Mouse (Mus musculus): ENCODE measurements around the gene Haus2. TPM values are rescaled to one million over a fixed set of nuclear protein-coding genes. Genes with fewer than 3 reads are reported as not detected.
"Not testable (repeated sequence)": the region's sequence is repeated elsewhere in the genome, so short reads cannot be mapped to it uniquely, and the experiment has no call there.

The Haus2 gene
- polyA plus RNA-seq, 2 experiments: 7.4 to 11.4 TPM

- DNase-seq (ENCODE audit: low read depth in 3 of 3, low spot score in 3 of 3) (no peak), ATAC-seq (ENCODE audit: insufficient read depth) (no peak)
- no peaks in the 10 kb centered on the region for H3K27me3 ChIP-seq (ENCODE audit: control insufficient read depth, insufficient read depth, low read length)
- H3K36me3 ChIP-seq (replicated peaks; ENCODE audit: control insufficient read depth, insufficient read depth, low read depth): peaks cover 6% of the 10 kb centered on the region; the same call in 1 of the 2 replicates
- no peak overlapping the region for H3K4me3 ChIP-seq (ENCODE audit: insufficient read depth in 1 of 2, low read depth in 2 of 2, low read length in 2 of 2)
- H3K9me3 ChIP-seq (ENCODE audit: control insufficient read depth, low read length): no peaks in the 10 kb centered on the region
- no peak overlapping the region for H3K4me2 ChIP-seq (ENCODE audit: low read depth)
- WGBS (ENCODE audit: insufficient replicate concordance): 89% methylated on average over 3 of the region's 3 CpGs
- H3K4me1 ChIP-seq (replicated peaks; ENCODE audit: control insufficient read depth in 2 of 2, insufficient read depth in 2 of 2, low read length in 1 of 2): peaks cover 13 to 27% of the 10 kb centered on the region in 2 experiments
- TF ChIP-seq CTCF (IDR thresholded peaks at IDR 0.05; ENCODE audit: low read depth): no peak
- TF ChIP-seq EP300 (IDR thresholded peaks at IDR 0.05; ENCODE audit: low read depth): no peak
- H3K9ac ChIP-seq (replicated peaks): no peak overlapping the region
- no peak overlapping the region for H3K27ac ChIP-seq
These were observed 38.1 kb upstream of the Haus2 start for GRCm38 (mm10) chr2:120571081-120571480.

- H3K4me3 ChIP-seq (ENCODE audit: insufficient read depth in 1 of 2, low read depth in 2 of 2, low read length in 2 of 2); H3K27me3 ChIP-seq (ENCODE audit: control insufficient read depth, insufficient read depth, low read length); H3K36me3 ChIP-seq (replicated peaks; ENCODE audit: control insufficient read depth, insufficient read depth, low read depth); ATAC-seq (ENCODE audit: insufficient read depth); DNase-seq (ENCODE audit: low read depth in 3 of 3, low spot score in 3 of 3); H3K9me3 ChIP-seq (ENCODE audit: control insufficient read depth, low read length); H3K9ac ChIP-seq (replicated peaks); H3K27ac ChIP-seq; H3K4me2 ChIP-seq (ENCODE audit: low read depth): not testable (repeated sequence)
- 89% methylated on average over 3 of the region's 3 CpGs for WGBS (ENCODE audit: insufficient replicate concordance)
- peaks cover 16 to 26% of the 10 kb centered on the region in 2 experiments for H3K4me1 ChIP-seq (replicated peaks; ENCODE audit: control insufficient read depth in 2 of 2, insufficient read depth in 2 of 2, low read length in 1 of 2)
These were observed 37.0 kb upstream of the Haus2 start for GRCm38 (mm10) chr2:120572161-120572560.

- no peak for ATAC-seq (ENCODE audit: insufficient read depth)
- Histone ChIP-seq H3K9ac (replicated peaks) (no peak overlapping the region), H3K36me3 (replicated peaks; ENCODE audit: control insufficient read depth, insufficient read depth, low read depth) (peaks cover 6% of the 10 kb centered on the region; the same call in 1 of the 2 replicates), H3K27me3 (ENCODE audit: control insufficient read depth, insufficient read depth, low read length) (no peaks in the 10 kb centered on the region), H3K4me1 (replicated peaks; ENCODE audit: control insufficient read depth in 2 of 2, insufficient read depth in 2 of 2, low read length in 1 of 2) (peaks cover 23 to 31% of the 10 kb centered on the region in 2 experiments), H3K4me3 (ENCODE audit: insufficient read depth in 1 of 2, low read depth in 2 of 2, low read length in 2 of 2) (no peak overlapping the region), H3K4me2 (ENCODE audit: low read depth) (0 out of 2 replicates have a peak overlapping the region, but pooled peaks have one; percentile 11), H3K27ac (no peak overlapping the region), H3K9me3 (ENCODE audit: control insufficient read depth, low read length) (no peaks in the 10 kb centered on the region)
- no peak for DNase-seq (ENCODE audit: low read depth in 3 of 3, low spot score in 3 of 3)
- no peak for TF ChIP-seq CTCF (IDR thresholded peaks at IDR 0.05; ENCODE audit: low read depth)
- no peak for TF ChIP-seq EP300 (IDR thresholded peaks at IDR 0.05; ENCODE audit: low read depth)
- 62% methylated on average over 3 of the region's 3 CpGs for WGBS (ENCODE audit: insufficient replicate concordance)
These were observed 34.1 kb upstream of the Haus2 start for GRCm38 (mm10) chr2:120575121-120575520.

- peak; percentile 68; the same call in 1 of the 2 replicates for ATAC-seq (ENCODE audit: insufficient read depth)
- Histone ChIP-seq H3K4me2 (ENCODE audit: low read depth) (peak overlapping the region; percentile 26), H3K9ac (replicated peaks) (0 out of 2 replicates have a peak overlapping the region, but pooled peaks have one; percentile 13)
These were observed 33.2 kb upstream of the Haus2 start for GRCm38 (mm10) chr2:120575978-120576377.

GRCm38 (mm10) chr2:120577799-120578198 lies 31.4 kb upstream of the Haus2 start:
- WGBS (ENCODE audit: insufficient replicate concordance): 59% methylated on average over 4 of the region's 4 CpGs
- Histone ChIP-seq H3K4me1 (replicated peaks; ENCODE audit: control insufficient read depth in 2 of 2, insufficient read depth in 2 of 2, low read length in 1 of 2) (peaks cover 19 to 26% of the 10 kb centered on the region in 2 experiments), H3K9ac (replicated peaks) (no peak overlapping the region), H3K27me3 (ENCODE audit: control insufficient read depth, insufficient read depth, low read length) (no peaks in the 10 kb centered on the region), H3K27ac (no peak overlapping the region), H3K9me3 (ENCODE audit: control insufficient read depth, low read length) (no peaks in the 10 kb centered on the region), H3K4me2 (ENCODE audit: low read depth) (no peak overlapping the region), H3K36me3 (replicated peaks; ENCODE audit: control insufficient read depth, insufficient read depth, low read depth) (no peaks in the 10 kb centered on the region), H3K4me3 (ENCODE audit: insufficient read depth in 1 of 2, low read depth in 2 of 2, low read length in 2 of 2) (no peak overlapping the region)
- ATAC-seq (ENCODE audit: insufficient read depth) (no peak), DNase-seq (ENCODE audit: low read depth in 3 of 3, low spot score in 3 of 3) (no peak)
- no peak for TF ChIP-seq EP300 (IDR thresholded peaks at IDR 0.05; ENCODE audit: low read depth)
- TF ChIP-seq CTCF (IDR thresholded peaks at IDR 0.05; ENCODE audit: low read depth): no peak

More at GRCm38 (mm10) chr2:120575978-120576377, 33.2 kb upstream of the Haus2 start:
- H3K9me3 ChIP-seq (ENCODE audit: control insufficient read depth, low read length): no peaks in the 10 kb centered on the region
- H3K27ac ChIP-seq: no peak overlapping the region; the same call in none of the 2 replicates
- no peak for DNase-seq (ENCODE audit: low read depth in 3 of 3, low spot score in 3 of 3)
- peaks cover 6% of the 10 kb centered on the region; the same call in 1 of the 2 replicates for H3K36me3 ChIP-seq (replicated peaks; ENCODE audit: control insufficient read depth, insufficient read depth, low read depth)
- TF ChIP-seq CTCF (IDR thresholded peaks at IDR 0.05; ENCODE audit: low read depth) (no peak), EP300 (IDR thresholded peaks at IDR 0.05; ENCODE audit: low read depth) (peak; percentile 32; the same call in 1 of the 2 replicates)
- H3K27me3 ChIP-seq (ENCODE audit: control insufficient read depth, insufficient read depth, low read length): no peaks in the 10 kb centered on the region
- no peak overlapping the region for H3K4me3 ChIP-seq (ENCODE audit: insufficient read depth in 1 of 2, low read depth in 2 of 2, low read length in 2 of 2)
- WGBS (ENCODE audit: insufficient replicate concordance): 18% methylated on average over 2 of the region's 2 CpGs
- peaks cover 23 to 31% of the 10 kb centered on the region in 2 experiments for H3K4me1 ChIP-seq (replicated peaks; ENCODE audit: control insufficient read depth in 2 of 2, insufficient read depth in 2 of 2, low read length in 1 of 2)

Measured in liver, embryonic 14.5 days (tissue).